Mouse (Mus musculus): ENCODE measurements at regions not wholly inside any gene's neighbourhood (a gene's known extent, or its start where the extent isn't known, plus 50 kb on each side); places are given as distances from the start of the nearest gene placed in this dataset.

DNA sequence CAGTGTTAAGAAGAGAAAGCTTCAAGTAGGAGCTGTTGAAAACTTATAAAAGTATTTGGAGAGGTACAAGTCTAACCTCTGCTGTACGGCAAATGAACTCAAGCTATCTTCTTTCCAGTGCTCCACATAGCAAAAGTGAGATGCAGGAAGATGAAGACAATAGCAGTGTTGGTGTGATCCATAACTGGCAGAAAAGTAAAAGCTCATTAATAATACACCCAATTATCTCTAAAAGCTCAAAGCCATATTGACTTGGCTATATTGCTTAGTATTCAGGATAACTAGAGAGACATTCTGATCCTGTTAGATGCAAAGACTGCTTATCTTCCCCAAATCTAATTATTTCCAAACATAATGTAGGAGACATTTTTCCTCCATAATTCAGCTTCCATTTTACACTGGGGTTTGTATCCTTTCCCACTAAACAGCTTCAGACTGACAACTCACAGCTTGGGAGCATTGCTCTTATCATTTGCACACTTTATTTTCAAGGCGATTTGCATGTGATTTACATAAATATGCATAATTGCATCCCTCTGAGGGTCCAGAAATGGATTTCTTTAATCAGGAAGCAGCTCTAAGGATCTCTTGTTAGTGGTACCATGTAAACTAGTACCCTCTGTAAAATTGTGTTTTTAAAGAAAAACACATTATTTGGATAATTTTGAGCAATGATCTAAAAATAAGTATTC, 248.5 kb upstream of the Pom121l12 start:
- no peak overlapping the region for H3K27ac ChIP-seq (replicated peaks)
- ATAC-seq (ENCODE audit: low FRiP score, low read depth) = peak; percentile 63
- no peak overlapping the region for H3K4me2 ChIP-seq (replicated peaks)
- no peak overlapping the region for H3K9ac ChIP-seq (replicated peaks)
- 75% methylated on average over 2 of the region's 2 CpGs for WGBS
- H3K4me1 ChIP-seq = 0 out of 2 replicates have a peak, but pooled peaks cover 5% of the 10 kb centered on the region
- H3K36me3 ChIP-seq = no peaks in the 10 kb centered on the region
- H3K9me3 ChIP-seq = no peaks in the 10 kb centered on the region
- no peaks in the 10 kb centered on the region for H3K27me3 ChIP-seq
- H3K4me3 ChIP-seq = no peak overlapping the region

GRCm38 (mm10) chr11:14378512-14378911, 220.6 kb upstream of the Pom121l12 start:
- Histone ChIP-seq H3K9ac (replicated peaks) (no peak overlapping the region), H3K4me1 (peaks cover 9% of the 10 kb centered on the region; the same call in 1 of the 2 replicates), H3K4me3 (no peak overlapping the region), H3K9me3 (no peaks in the 10 kb centered on the region), H3K4me2 (replicated peaks) (no peak overlapping the region), H3K36me3 (no peaks in the 10 kb centered on the region), H3K27me3 (no peaks in the 10 kb centered on the region), H3K27ac (replicated peaks) (no peak overlapping the region)
- ATAC-seq (ENCODE audit: low FRiP score, low read depth) = no peak
- 38% methylated on average over 1 of the region's 1 CpGs for WGBS

GRCm38 (mm10) chr11:14379763-14380571, 219.1 kb upstream of the Pom121l12 start:
- H3K4me1 ChIP-seq = peaks cover 9% of the 10 kb centered on the region; the same call in 1 of the 2 replicates
- H3K9me3 ChIP-seq = no peaks in the 10 kb centered on the region
- WGBS = 49% methylated on average over 11 of the region's 11 CpGs
- peak; percentile 82 for ATAC-seq (ENCODE audit: low FRiP score, low read depth)
- no peak overlapping the region for H3K27ac ChIP-seq (replicated peaks)
- H3K27me3 ChIP-seq = no peaks in the 10 kb centered on the region
- no peak overlapping the region for H3K4me2 ChIP-seq (replicated peaks)
- H3K36me3 ChIP-seq = no peaks in the 10 kb centered on the region
- no peak overlapping the region for H3K9ac ChIP-seq (replicated peaks)
- no peak overlapping the region for H3K4me3 ChIP-seq

DNA sequence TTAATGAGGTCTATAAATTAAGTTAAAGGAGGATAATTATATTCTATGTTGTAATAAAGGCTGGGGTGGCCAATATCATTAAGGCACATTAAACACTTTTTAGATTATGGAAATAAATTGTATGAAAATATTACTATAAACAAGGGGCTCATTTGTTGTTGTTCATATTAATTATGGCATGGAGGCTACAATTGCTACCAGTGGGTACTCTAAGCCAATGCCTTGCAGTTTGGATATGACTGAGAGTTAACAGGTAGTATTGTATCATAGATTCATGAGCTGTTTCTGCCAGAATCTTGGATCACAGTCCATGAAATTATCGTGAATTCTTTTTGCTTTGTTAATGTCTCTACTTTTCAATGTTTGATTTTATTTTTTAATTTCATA, 218.5 kb upstream of the Pom121l12 start:
- no peak; the same call in 1 of the 2 replicates for ATAC-seq (ENCODE audit: low FRiP score, low read depth)
- 79% methylated on average over 1 of the region's 1 CpGs for WGBS
- Histone ChIP-seq H3K27ac (replicated peaks) (no peak overlapping the region), H3K9ac (replicated peaks) (no peak overlapping the region), H3K4me1 (peaks cover 9% of the 10 kb centered on the region; the same call in 1 of the 2 replicates), H3K4me3 (no peak overlapping the region), H3K9me3 (no peaks in the 10 kb centered on the region), H3K27me3 (no peaks in the 10 kb centered on the region), H3K36me3 (no peaks in the 10 kb centered on the region), H3K4me2 (replicated peaks) (no peak overlapping the region)

DNA sequence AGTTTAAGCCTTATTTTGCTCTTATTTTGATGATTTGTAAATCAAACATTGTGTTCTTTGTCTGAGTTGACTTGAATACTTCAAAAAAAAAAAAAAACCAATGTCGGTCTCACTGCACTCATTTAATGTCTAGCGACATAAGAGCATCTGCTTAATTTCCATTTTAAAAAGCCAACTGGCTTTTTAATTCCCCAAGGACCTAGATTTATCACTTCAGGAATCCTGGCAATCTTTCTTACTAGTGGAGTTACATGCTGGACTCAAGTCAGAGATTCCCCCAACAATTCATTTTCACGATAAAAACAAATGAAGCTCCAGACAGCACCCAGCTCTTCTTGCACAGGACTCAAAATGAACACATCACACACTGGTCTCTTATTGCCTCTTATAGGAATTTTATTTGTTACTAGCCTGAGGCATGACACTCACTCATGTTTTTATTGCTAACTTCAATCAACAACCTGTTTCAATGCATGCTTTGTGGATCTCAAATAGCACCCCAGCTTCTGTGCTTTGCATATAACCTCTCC, 212.0 kb upstream of the Pom121l12 start:
- no peaks in the 10 kb centered on the region for H3K9me3 ChIP-seq
- ATAC-seq (ENCODE audit: low FRiP score, low read depth) = no peak
- no peak overlapping the region for H3K27ac ChIP-seq (replicated peaks)
- no peak overlapping the region for H3K9ac ChIP-seq (replicated peaks)
- H3K4me3 ChIP-seq = no peak overlapping the region
- H3K27me3 ChIP-seq = no peaks in the 10 kb centered on the region
- no peak overlapping the region for H3K4me2 ChIP-seq (replicated peaks)
- no peaks in the 10 kb centered on the region for H3K4me1 ChIP-seq
- 71% methylated on average over 3 of the region's 3 CpGs for whole genome bisulfite sequencing
- no peaks in the 10 kb centered on the region for H3K36me3 ChIP-seq

- WGBS = 84% methylated on average over 5 of the region's 5 CpGs
- no peak overlapping the region for H3K9ac ChIP-seq (replicated peaks)
- ATAC-seq (ENCODE audit: low FRiP score, low read depth) = no peak
- no peak overlapping the region for H3K27ac ChIP-seq (replicated peaks)
- H3K36me3 ChIP-seq = no peaks in the 10 kb centered on the region
- H3K27me3 ChIP-seq = no peaks in the 10 kb centered on the region
- no peak overlapping the region for H3K4me3 ChIP-seq
- H3K4me2 ChIP-seq (replicated peaks) = no peak overlapping the region
- no peaks in the 10 kb centered on the region for H3K9me3 ChIP-seq
- H3K4me1 ChIP-seq = no peaks in the 10 kb centered on the region
Measured at GRCm38 (mm10) chr11:14387720-14388119, 211.4 kb upstream of the Pom121l12 start.
